Mouse (Mus musculus) embryonic fibroblast, embryonic 13.5 days (primary cell): ENCODE data around the gene Plxdc1. TPM values are rescaled to one million over a fixed set of nuclear protein-coding genes. Genes with fewer than 3 reads are reported as not detected.

Source experiments
- H3K27ac ChIP-seq: 2 replicates; pipeline ENCODE4 v1.5.1; 2012; ENCODE audit warnings: low read length, control low read depth, inconsistent platforms; ENCODE audit not compliant: insufficient read depth
- H3K4me1 ChIP-seq: 2 replicates; pipeline ENCODE4 v1.6.1; 2011; ENCODE audit warnings: low read length; ENCODE audit not compliant: control insufficient read depth, insufficient read depth
- H3K4me3 ChIP-seq: 2 replicates; pipeline ENCODE4 v1.5.1; 2011; ENCODE audit warnings: mild to moderate bottlenecking, control low read depth, low read length; ENCODE audit not compliant: insufficient read depth
- CTCF ChIP-seq: IDR thresholded peaks from 2 replicates; pipeline ENCODE4 v1.5.1; 2011; ENCODE audit warnings: mild to moderate bottlenecking, control low read depth, low read length, moderate library complexity, borderline replicate concordance; ENCODE audit not compliant: insufficient read depth
- POLR2A ChIP-seq: IDR thresholded peaks from 2 replicates; pipeline ENCODE4 v1.6.1; 2011; ENCODE audit warnings: low read depth, mild to moderate bottlenecking, control low read depth, low read length, moderate library complexity
- polyA plus RNA-seq: library from polyadenylated mRNA; stranded (reverse); fragments of >200 nt; gene quantifications from 2 replicates; pipeline ENCODE4 v1.2.4, GENCODE M21; 2011; ENCODE audit warnings: low read depth; ENCODE audit not compliant: missing spikeins, insufficient read length

The Plxdc1 gene
- 0.68 and 0.86 TPM in 2 replicates for polyA plus RNA-seq

DNA sequence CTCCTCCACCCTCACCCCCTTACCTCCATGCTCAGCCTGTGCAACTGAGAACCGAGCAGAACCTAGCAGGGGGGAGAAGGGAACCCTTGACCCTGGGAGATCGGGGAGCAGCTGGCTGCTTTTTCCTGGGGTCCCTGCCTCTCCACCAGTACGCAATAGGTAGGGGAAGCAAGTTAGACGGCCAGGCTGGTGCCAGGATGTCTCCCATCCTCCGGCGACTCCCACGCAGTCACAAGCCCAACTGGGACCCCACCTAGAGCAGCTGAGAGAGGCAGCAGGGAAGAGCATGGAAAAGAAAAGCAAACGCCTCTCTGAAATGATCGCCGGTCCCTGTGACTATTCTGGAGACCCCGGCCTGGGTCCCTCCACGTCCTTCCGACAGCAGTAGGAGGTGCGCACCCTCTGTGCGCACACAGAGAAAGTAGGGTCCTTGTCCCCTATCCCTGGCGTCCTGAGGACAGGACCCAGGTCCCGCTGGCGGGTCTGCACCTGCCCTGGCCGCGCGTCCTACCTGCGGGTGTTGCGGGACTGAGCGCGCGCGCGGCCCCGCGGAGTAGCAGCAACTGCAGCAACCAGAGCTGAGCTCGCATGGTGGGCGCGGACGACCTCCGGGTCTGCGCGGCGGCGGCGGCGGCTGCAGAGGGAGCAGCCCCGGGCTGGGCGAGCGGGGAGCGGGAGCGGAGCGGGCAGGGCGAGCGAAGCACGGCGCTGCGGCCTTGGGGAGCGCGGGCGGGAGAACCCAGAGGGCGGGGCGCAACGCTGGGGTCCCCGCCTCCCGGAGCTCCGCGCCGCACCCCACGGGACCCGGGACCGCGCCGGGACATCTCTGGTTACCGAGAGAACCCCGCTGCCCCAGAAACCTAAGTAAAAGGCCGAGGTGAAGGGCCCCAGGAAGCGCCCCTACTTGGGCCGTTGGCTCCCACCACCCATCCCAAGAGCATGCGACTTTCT, at the start of gene Plxdc1:
Gene Plxdc1, minus strand, starts transcription at position 718 of the 951 bp plus-strand sequence.
- no peak for TF ChIP-seq POLR2A
- TF ChIP-seq CTCF, result no peak
- Histone ChIP-seq H3K4me1 (peaks cover 3% of the 10 kb centered on the region; the same call in 1 of the 2 replicates), H3K27ac (no peak within 1 kb of the TSS), H3K4me3 (peak within 1 kb of the TSS; percentile 51)

- H3K4me1 ChIP-seq, result no peaks in the 10 kb centered on the region
- no peak overlapping the region for H3K27ac ChIP-seq
- H3K4me3 ChIP-seq, result no peak overlapping the region
- TF ChIP-seq CTCF, result no peak
- no peak for TF ChIP-seq POLR2A
Observed at GRCm38 (mm10) chr11:98035977-98036377, 49.7 kb upstream of the Plxdc1 start.

GRCm38 (mm10) chr11:98034840-98035239, 48.6 kb upstream of the Plxdc1 start:
- no peak overlapping the region for H3K4me3 ChIP-seq
- no peaks in the 10 kb centered on the region for H3K4me1 ChIP-seq
- TF ChIP-seq CTCF (no peak), POLR2A (no peak)
- H3K27ac ChIP-seq, result no peak overlapping the region

- Histone ChIP-seq H3K4me3 (no peak overlapping the region), H3K27ac (no peak overlapping the region)
- TF ChIP-seq POLR2A (no peak), CTCF (no peak)
Observed at GRCm38 (mm10) chr11:98034061-98034460, 47.8 kb upstream of the Plxdc1 start.

DNA sequence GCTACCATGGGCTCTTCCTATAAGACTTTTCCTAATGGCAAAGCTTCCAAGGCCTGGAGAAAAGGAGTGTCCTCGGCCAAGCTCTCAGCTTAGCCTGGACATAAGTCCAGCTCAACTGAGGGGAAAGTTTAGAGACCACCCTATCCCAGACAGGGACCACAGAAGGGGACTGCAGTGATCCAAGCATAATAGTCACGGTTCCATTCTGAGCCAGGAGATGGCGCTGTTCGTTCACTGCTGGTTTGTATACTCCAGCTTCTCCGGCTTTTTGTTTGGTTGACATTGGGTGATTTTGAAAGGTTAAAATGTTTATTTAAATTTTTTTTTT, 45.2 kb upstream of the Plxdc1 start:
- H3K4me3 ChIP-seq, result no peak overlapping the region
- peak; percentile 64; the same call in 1 of the 2 replicates for TF ChIP-seq CTCF
- peak; percentile 36; the same call in 1 of the 2 replicates for TF ChIP-seq POLR2A
- peaks cover 4% of the 10 kb centered on the region; the same call in 1 of the 2 replicates for H3K4me1 ChIP-seq
- H3K27ac ChIP-seq, result no peak overlapping the region

More at GRCm38 (mm10) chr11:98034061-98034460, 47.8 kb upstream of the Plxdc1 start:
- no peaks in the 10 kb centered on the region for H3K4me1 ChIP-seq

DNA sequence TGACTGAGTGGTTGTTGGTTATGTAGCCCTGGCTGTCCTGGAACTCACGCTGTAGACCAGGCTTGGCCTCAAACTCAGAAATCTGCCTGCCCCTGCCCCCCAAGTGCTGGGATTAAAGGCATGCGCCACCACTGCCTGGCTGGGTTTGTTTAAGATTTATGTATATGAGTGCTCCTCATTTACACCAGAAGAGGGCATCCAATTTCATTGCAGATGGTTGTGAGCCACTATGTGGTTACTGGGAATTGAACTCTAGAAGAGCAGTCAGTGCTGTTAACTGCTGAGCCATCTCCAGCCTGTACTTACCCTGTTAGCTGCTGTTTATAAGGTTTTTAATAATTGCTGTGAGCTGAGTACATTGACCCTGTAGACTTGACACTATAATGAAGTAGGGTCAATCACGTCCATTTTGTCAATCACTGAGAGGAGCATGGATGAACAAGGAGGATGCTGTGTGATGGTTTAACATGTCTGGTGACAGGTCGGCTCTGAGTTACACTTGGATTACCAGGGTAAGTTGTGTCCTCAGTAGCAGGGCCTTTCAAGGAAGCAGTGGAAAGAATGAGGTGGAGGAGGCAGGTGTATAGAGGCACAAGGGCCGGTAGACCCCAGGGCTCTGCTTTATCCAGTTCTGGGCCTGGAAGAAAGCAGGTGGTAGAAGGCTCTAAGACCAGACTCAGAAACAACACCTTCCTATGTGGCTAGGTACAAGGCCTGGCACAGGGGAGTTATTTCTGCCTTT, 44.6 kb upstream of the Plxdc1 start:
- Histone ChIP-seq H3K4me1 (peaks cover 4% of the 10 kb centered on the region; the same call in 1 of the 2 replicates), H3K27ac (no peak overlapping the region), H3K4me3 (no peak overlapping the region)
- no peak for TF ChIP-seq CTCF
- TF ChIP-seq POLR2A, result no peak; the same call in none of the 2 replicates

DNA sequence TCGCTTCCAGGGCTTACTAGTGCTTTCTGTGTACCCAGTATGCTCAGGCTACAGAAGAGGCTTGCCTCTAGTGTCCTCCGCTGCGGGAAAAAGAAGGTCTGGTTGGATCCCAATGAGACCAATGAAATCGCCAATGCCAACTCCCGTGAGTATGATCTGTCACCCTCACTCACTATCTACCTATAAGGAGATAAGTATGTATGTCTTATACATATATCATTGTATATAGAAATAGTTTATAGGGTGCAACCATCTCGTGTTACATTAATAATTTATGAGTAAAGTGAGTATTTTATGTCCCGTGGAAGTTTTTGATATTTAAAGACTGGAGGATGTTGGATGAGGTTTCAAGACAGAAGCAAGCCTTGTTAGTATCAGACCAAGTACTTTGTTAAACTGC, 41.5 kb upstream of the Plxdc1 start:
- TF ChIP-seq POLR2A, result no peak
- peaks cover 4% of the 10 kb centered on the region; the same call in 1 of the 2 replicates for H3K4me1 ChIP-seq
- H3K4me3 ChIP-seq, result peak overlapping the region; percentile 90
- H3K27ac ChIP-seq, result peak overlapping the region; percentile 50

GRCm38 (mm10) chr11:98027297-98027688, 41.0 kb upstream of the Plxdc1 start:
- peak overlapping the region; percentile 90 for H3K4me3 ChIP-seq
- no peak for TF ChIP-seq CTCF
- TF ChIP-seq POLR2A, result no peak
- H3K4me1 ChIP-seq, result peaks cover 4% of the 10 kb centered on the region; the same call in 1 of the 2 replicates
- H3K27ac ChIP-seq, result peak overlapping the region; percentile 50

DNA sequence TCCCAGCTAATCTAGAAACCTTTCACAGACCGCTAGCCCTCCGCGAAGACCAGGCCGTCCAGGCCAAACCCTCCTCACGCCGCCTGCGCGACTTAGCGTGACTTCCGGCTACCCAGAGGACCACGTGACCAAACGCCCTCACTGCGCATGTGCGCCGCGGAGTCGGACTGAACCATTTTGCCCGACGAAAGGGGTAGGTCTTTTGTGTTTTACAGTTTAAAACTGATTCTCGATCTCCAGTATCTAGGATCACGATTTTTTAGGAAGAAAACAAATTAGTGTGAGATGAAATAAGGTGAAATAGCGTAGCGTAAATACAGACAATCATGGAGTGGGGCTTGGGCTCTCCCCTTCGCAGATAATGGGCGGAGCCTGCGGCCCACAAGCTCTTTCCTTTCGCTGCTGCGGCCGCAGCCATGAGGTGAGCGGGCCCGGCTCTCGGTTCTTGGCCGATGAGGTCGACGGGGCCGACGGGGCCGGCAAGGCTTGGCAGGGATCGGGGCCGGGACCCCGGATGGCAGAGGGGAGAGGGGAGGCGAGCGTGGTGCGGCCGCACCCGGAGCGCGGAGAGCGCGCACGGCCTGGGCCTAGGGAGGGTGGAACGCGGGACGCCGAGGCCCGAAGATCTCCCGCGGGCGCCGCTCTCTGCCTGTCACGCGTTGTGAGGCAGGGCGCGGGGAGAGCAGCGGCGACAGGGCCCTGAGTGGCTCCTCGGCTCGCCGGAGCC, 40.5 kb upstream of the Plxdc1 start, which contains the start of gene Rpl19:
Gene Rpl19, plus strand, starts transcription at position 141 of the 727 bp plus-strand sequence.
- no peak for TF ChIP-seq CTCF
- TF ChIP-seq POLR2A, result peak; percentile 91
- peak within 1 kb of the TSS; percentile 90 for H3K4me3 ChIP-seq

More for the DNA sequence above, 40.5 kb upstream of the Plxdc1 start, which contains the start of gene Rpl19:
- H3K4me1 ChIP-seq, result peaks cover 4% of the 10 kb centered on the region; the same call in 1 of the 2 replicates
- peak within 1 kb of the TSS; percentile 90 for H3K27ac ChIP-seq
